In genomic region chr9:67213275-67213674, GRCm38 (mm10) we compare ENCODE assay signal across 9 mouse cellular contexts.
DNase-seq lines count a peak whose midpoint lies in the region; ATAC-seq and TF ChIP-seq lines count a peak whose summit lies in the region.
"Had no signal": no experiment of that assay in that cellular context is flagged by ENCODE, and none has a peak within 500 bp of the region (broad histone marks: within the 10 kb centered on the region; RNA-seq: fewer than 3 reads in every experiment).

No protein-coding gene starts in this region.

- peak overlapping the region; percentile 22 for H3K27ac ChIP-seq in ES-Bruce4 (ENCODE audit: insufficient read depth, low read length)
- no peak overlapping the region for H3K27ac ChIP-seq in embryonic facial prominence, embryonic 12.5 days
- H3K27ac ChIP-seq in heart, embryonic 15.5 days, result no peak overlapping the region
- H3K27ac ChIP-seq in lung, embryonic 15.5 days, result no peak overlapping the region
- H3K27ac ChIP-seq in small intestine, adult 2 months (ENCODE audit: insufficient read depth, low read depth, low read length), result no peak overlapping the region
- H3K27ac ChIP-seq: hindbrain, embryonic 15.5 days had no signal

- peaks cover 10% of the 10 kb centered on the region for H3K4me1 ChIP-seq in ES-Bruce4 (ENCODE audit: control insufficient read depth, insufficient read depth, low read length)
- H3K4me1 ChIP-seq in embryonic facial prominence, embryonic 12.5 days, result peaks cover 15% of the 10 kb centered on the region
- H3K4me1 ChIP-seq in heart, embryonic 15.5 days (replicated peaks), result peaks cover 35% of the 10 kb centered on the region
- H3K4me1 ChIP-seq in lung, embryonic 15.5 days, result peaks cover 10% of the 10 kb centered on the region
- H3K4me1 ChIP-seq in small intestine, adult 2 months (ENCODE audit: control insufficient read depth, insufficient read depth, insufficient read length, low read length), result no peaks in the 10 kb centered on the region; the same call in 1 of the 2 replicates
- H3K4me1 ChIP-seq: hindbrain, embryonic 15.5 days had no signal

- WGBS in embryonic facial prominence, embryonic 12.5 days, result 67% methylated on average over 6 of the region's 6 CpGs
- 42% methylated on average over 6 of the region's 6 CpGs for WGBS in heart, embryonic 15.5 days
- WGBS in lung, embryonic 15.5 days, result 62% methylated on average over 6 of the region's 6 CpGs
- 61% methylated on average over 6 of the region's 6 CpGs for WGBS in small intestine, adult 2 months

- H3K4me2 ChIP-seq in embryonic facial prominence, embryonic 12.5 days (replicated peaks), result no peak overlapping the region
- H3K4me2 ChIP-seq in heart, embryonic 15.5 days, result peak overlapping the region; percentile 45
- no peak overlapping the region for H3K4me2 ChIP-seq in lung, embryonic 15.5 days
- H3K4me2 ChIP-seq: hindbrain, embryonic 15.5 days had no signal

- no peaks in the 10 kb centered on the region for H3K27me3 ChIP-seq in ES-Bruce4 (ENCODE audit: control insufficient read depth, insufficient read depth, low read length, poor library complexity, severe bottlenecking)
- H3K27me3 ChIP-seq in embryonic facial prominence, embryonic 12.5 days, result no peaks in the 10 kb centered on the region
- no peaks in the 10 kb centered on the region for H3K27me3 ChIP-seq in heart, embryonic 15.5 days
- H3K27me3 ChIP-seq in lung, embryonic 15.5 days, result no peaks in the 10 kb centered on the region
- no peaks in the 10 kb centered on the region for H3K27me3 ChIP-seq in small intestine, adult 2 months (ENCODE audit: control insufficient read depth, insufficient read depth, low read length)
- H3K27me3 ChIP-seq: hindbrain, embryonic 15.5 days had no signal

- no peaks in the 10 kb centered on the region for H3K9me3 ChIP-seq in ES-Bruce4 (replicated peaks; ENCODE audit: control insufficient read depth, insufficient read depth, low read length, poor library complexity, severe bottlenecking)
- H3K9me3 ChIP-seq in embryonic facial prominence, embryonic 12.5 days, result no peaks in the 10 kb centered on the region
- H3K9me3 ChIP-seq in heart, embryonic 15.5 days (replicated peaks), result no peaks in the 10 kb centered on the region
- H3K9me3 ChIP-seq in lung, embryonic 15.5 days, result no peaks in the 10 kb centered on the region
- H3K9me3 ChIP-seq: hindbrain, embryonic 15.5 days had no signal

- H3K9ac ChIP-seq in ES-Bruce4 (ENCODE audit: low read depth, poor library complexity, severe bottlenecking), result no peak overlapping the region; the same call in 1 of the 2 replicates
- no peak overlapping the region for H3K9ac ChIP-seq in embryonic facial prominence, embryonic 12.5 days
- H3K9ac ChIP-seq in heart, embryonic 15.5 days, result 0 out of 2 replicates have a peak overlapping the region, but pooled peaks have one; percentile 13
- H3K9ac ChIP-seq in lung, embryonic 15.5 days, result no peak overlapping the region
- H3K9ac ChIP-seq: hindbrain, embryonic 15.5 days had no signal

- peak; percentile 80 for DNase-seq in adrenal gland, postnatal 25 days
- DNase-seq in layer of hippocampus, adult 18-20 months (ENCODE audit: low spot score in 2 of 2), result peak; percentile 40 to 84

- peak; percentile 66; the same call in 1 of the 2 replicates for TF ChIP-seq EP300 in ES-Bruce4 (IDR thresholded peaks at IDR 0.05; ENCODE audit: insufficient read depth, low read depth, low read length)

- peak; percentile 76; the same call in 1 of the 2 replicates for ATAC-seq in embryonic facial prominence, embryonic 12.5 days (ENCODE audit: insufficient number of reproducible peaks, insufficient read depth, low FRiP score, low TSS enrichment)
- ATAC-seq in heart, embryonic 15.5 days (replicated peaks; ENCODE audit: insufficient number of reproducible peaks, insufficient read depth, low FRiP score, low read depth), result peak; percentile 63; the same call in 1 of the 2 replicates
- peak; percentile 73; the same call in 1 of the 2 replicates for ATAC-seq in lung, embryonic 15.5 days (ENCODE audit: borderline replicate concordance, extremely low read depth, low FRiP score, low TSS enrichment)
- no peak for ATAC-seq in activated CD4-positive, CD25-positive, alpha-beta regulatory T cell, adult 4 months

- TF ChIP-seq POLR2A in ES-Bruce4 (IDR thresholded peaks at IDR 0.05; ENCODE audit: insufficient read depth, low read length), result no peak
- TF ChIP-seq POLR2A in small intestine, adult 2 months (IDR thresholded peaks at IDR 0.05; ENCODE audit: low read depth, low read length), result no peak

- H3K36me3 ChIP-seq in ES-Bruce4 (ENCODE audit: control insufficient read depth, insufficient read depth, low read length, poor library complexity, severe bottlenecking), result no peaks in the 10 kb centered on the region
- H3K36me3 ChIP-seq in embryonic facial prominence, embryonic 12.5 days, result 0 out of 2 replicates have a peak, but pooled peaks cover under 1% of the 10 kb centered on the region
- no peaks in the 10 kb centered on the region for H3K36me3 ChIP-seq in heart, embryonic 15.5 days
- H3K36me3 ChIP-seq in lung, embryonic 15.5 days, result no peaks in the 10 kb centered on the region
- no peaks in the 10 kb centered on the region for H3K36me3 ChIP-seq in small intestine, adult 2 months (ENCODE audit: control insufficient read depth, insufficient read depth, low read length)
- H3K36me3 ChIP-seq: hindbrain, embryonic 15.5 days had no signal

- TF ChIP-seq CTCF in ES-Bruce4 (IDR thresholded peaks at IDR 0.05; ENCODE audit: low read depth, low read length), result peak; percentile 72
- peak; percentile 61; the same call in 1 of the 2 replicates for TF ChIP-seq CTCF in small intestine, adult 2 months (IDR thresholded peaks at IDR 0.05; ENCODE audit: extremely low read depth, insufficient read length, insufficient replicate concordance, low read depth, low read length)

- H3K4me3 ChIP-seq in ES-Bruce4 (ENCODE audit: low read depth, low read length), result no peak overlapping the region
- H3K4me3 ChIP-seq in embryonic facial prominence, embryonic 12.5 days, result no peak overlapping the region
- no peak overlapping the region for H3K4me3 ChIP-seq in heart, embryonic 15.5 days
- H3K4me3 ChIP-seq in lung, embryonic 15.5 days, result no peak overlapping the region
- no peak overlapping the region for H3K4me3 ChIP-seq in small intestine, adult 2 months (ENCODE audit: low read depth, low read length)
- H3K4me3 ChIP-seq: hindbrain, embryonic 15.5 days had no signal
